Mouse (Mus musculus): Measurements from ENCODE around the gene Fgfr2. TPM values are rescaled to one million over a fixed set of nuclear protein-coding genes. Genes with fewer than 3 reads are reported as not detected.

The Fgfr2 gene
- polyA plus RNA-seq, 1 experiment from 2014 or later, result not detected

DNA sequence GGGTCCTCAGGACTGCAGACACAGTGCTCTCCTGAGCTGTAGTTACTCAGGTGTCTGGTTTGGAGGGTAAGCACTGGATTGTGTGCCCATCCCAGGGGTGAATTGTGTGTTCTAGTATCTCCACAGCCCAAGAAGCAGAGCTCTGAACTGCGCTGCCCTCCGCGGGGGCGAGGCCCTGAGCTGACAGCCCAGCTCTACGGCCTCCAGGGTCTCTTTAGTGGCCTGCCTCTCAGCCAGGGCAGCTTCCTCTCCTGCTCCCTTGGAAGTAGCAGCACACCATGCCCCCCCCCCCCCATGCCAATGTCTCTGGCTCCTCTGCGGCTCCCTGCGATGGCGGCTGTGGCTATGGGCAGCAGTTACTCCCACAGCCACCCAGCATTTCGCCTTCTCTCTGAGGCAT lies 411.6 kb downstream of the Fgfr2 start:
- H3K27ac ChIP-seq, result no peak overlapping the region
- H3K36me3 ChIP-seq (ENCODE audit: inconsistent target), result no peaks in the 10 kb centered on the region; the same call in 1 of the 2 replicates
- peaks cover 15% of the 10 kb centered on the region; the same call in 1 of the 2 replicates for H3K79me2 ChIP-seq (ENCODE audit: inconsistent target)
- WGBS (ENCODE audit: missing documents), result 91% methylated on average over 7 of the region's 9 CpGs
- no peak overlapping the region for H3K4me3 ChIP-seq (ENCODE audit: inconsistent target)

DNA sequence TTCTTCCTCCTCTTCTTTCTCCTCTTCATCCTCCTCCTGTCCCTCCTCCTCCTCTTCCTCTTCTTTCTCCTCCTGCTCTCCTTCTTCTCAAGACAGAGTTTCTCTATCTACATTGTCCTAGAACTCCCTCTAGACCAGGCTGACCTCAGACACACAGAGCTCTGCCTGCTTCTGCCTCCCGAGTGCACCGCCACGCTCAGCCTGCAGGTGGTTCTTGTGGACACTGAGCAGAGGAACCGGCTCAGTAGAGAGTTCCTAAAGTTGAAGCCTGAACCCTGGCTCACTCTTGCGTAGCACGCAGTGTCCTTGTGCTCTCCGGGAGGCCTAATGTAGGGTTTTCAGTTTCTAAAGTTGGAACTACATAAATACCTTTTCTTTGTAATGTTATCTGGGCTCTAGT lies 418.0 kb downstream of the Fgfr2 start:
- Histone ChIP-seq H3K27ac (no peak overlapping the region), H3K36me3 (ENCODE audit: inconsistent target) (no peaks in the 10 kb centered on the region), H3K79me2 (ENCODE audit: inconsistent target) (no peaks in the 10 kb centered on the region), H3K4me3 (ENCODE audit: inconsistent target) (no peak overlapping the region)
- 94% methylated on average over 7 of the region's 7 CpGs for WGBS (ENCODE audit: missing documents)

DNA sequence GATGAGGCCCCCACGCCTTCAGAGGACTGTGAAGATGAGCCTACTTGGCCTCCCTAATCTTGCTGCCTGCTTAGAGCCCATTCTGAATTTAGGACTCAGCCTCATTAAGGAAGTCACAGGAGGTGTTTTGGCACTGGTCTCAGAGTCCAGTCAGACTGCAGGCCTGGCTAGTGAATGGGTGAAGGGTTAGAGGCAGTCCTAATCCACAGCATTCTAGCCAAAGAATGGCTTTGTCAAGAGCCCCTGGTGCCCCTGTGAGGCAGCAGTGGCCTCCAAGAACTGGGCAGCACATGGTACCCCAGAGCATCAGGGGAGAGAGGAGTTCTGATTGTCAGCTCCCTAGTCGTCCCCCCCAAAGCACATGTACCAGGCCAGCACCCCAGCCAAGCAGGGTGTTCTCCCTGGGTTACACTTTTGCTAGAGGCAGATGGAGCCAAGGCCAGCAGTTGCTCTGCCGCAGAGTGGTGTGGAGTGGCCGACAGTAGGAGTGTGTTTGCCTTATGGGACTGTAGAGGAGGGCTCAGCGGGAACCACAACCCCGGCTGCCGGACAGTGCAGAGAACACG lies 418.8 kb downstream of the Fgfr2 start:
- Histone ChIP-seq H3K36me3 (ENCODE audit: inconsistent target) (no peaks in the 10 kb centered on the region), H3K79me2 (ENCODE audit: inconsistent target) (no peaks in the 10 kb centered on the region), H3K27ac (no peak overlapping the region), H3K4me3 (ENCODE audit: inconsistent target) (no peak overlapping the region)
- 95% methylated on average over 7 of the region's 8 CpGs for WGBS (ENCODE audit: missing documents)

DNA sequence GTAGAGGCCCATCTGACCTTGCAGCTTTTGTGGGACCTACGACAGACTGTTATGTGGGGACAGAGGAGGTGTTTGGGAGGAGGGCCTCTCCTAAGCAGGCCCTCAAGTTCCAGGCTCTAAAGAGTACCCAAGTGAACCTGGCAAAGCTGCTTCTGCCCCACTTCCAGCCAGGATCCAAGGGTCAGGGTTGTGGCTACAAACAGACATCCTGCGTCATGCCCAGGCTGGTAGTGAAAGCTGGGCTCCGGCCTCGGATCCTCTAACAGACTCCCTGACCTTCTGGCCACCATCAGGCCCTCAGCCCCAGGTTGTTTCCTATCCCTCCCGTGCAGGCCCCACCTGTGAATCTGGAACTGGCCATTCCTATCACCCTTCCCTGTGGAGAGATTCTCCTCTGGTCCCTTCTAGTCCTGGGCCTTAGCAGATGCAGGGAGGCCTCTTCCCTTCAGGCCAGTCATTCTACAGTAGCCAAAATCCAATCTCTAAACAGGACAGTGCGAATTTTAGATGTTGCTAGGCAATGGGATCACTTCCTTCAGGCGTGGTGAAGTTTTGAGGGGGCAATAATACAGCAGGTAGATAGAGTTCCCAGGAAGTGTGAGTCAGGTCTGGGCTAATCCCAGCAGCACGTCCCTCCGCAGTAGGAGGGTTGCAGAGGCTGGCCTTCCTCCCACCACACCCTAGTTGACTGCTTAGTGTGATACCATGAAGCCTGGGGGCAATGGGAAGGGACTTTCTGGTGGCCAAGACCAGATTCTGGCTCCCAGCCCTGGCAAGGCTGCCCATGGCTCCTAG lies 419.4 kb downstream of the Fgfr2 start:
- no peaks in the 10 kb centered on the region for H3K36me3 ChIP-seq (ENCODE audit: inconsistent target)
- 99% methylated on average over 9 of the region's 9 CpGs for WGBS (ENCODE audit: missing documents)
- H3K79me2 ChIP-seq (ENCODE audit: inconsistent target), result no peaks in the 10 kb centered on the region
- H3K4me3 ChIP-seq (ENCODE audit: inconsistent target), result no peak overlapping the region
- H3K27ac ChIP-seq, result no peak overlapping the region

DNA sequence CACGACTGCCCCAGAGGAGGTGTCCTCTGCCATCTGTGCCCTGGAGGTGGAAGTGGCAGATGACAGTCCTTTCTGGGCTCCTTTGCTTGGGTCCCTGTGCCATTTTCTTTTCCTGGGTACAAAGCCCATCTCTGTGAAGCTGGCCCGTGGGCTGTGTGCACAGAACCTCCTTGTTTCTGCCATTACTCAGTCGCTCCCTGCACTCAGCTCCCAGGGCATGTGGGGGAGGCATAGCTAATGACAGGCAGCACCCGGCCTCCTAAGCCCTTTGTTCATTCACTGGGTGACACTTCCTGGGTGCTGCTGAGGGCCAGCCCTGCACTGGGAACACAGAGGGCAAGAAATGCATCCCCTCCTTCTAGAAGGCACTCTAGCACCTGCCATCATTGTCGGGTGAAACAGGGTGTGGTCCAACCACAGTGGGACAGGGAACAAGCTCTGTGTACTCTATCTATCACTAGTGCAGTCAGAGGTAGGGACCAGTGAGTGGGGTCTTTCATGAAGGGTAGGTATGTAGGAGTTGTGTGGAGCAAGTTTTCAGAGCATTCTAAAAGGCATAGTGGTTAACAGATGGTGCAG lies 420.6 kb downstream of the Fgfr2 start:
- WGBS (ENCODE audit: missing documents), result 92% methylated on average over 5 of the region's 5 CpGs
- Histone ChIP-seq H3K27ac (no peak overlapping the region), H3K4me3 (ENCODE audit: inconsistent target) (no peak overlapping the region), H3K79me2 (ENCODE audit: inconsistent target) (no peaks in the 10 kb centered on the region), H3K36me3 (ENCODE audit: inconsistent target) (no peaks in the 10 kb centered on the region)

DNA sequence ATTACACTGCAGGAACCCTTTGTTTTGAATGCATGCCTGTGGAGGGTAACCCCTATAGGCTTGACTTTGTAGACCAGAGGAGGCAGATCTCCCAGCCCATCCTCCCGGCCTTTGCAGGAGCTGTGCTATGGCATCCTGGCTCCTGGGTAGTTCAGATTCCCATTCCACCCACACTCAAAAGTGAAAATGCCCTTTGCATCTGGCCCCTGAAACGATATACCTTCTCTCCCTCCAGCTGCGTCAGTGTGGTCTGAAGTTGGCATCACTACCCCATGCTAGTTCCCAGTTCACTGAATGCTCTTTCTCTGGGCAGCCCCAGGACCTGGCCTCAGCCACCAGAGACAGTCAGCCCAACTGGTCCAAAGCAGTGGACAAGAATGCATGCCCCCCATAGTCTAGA lies 421.1 kb downstream of the Fgfr2 start:
- H3K36me3 ChIP-seq (ENCODE audit: inconsistent target), result no peaks in the 10 kb centered on the region
- WGBS (ENCODE audit: missing documents), result 93% methylated on average over 3 of the region's 3 CpGs
- no peak overlapping the region for H3K4me3 ChIP-seq (ENCODE audit: inconsistent target)
- no peak overlapping the region for H3K27ac ChIP-seq
- no peaks in the 10 kb centered on the region for H3K79me2 ChIP-seq (ENCODE audit: inconsistent target)

DNA sequence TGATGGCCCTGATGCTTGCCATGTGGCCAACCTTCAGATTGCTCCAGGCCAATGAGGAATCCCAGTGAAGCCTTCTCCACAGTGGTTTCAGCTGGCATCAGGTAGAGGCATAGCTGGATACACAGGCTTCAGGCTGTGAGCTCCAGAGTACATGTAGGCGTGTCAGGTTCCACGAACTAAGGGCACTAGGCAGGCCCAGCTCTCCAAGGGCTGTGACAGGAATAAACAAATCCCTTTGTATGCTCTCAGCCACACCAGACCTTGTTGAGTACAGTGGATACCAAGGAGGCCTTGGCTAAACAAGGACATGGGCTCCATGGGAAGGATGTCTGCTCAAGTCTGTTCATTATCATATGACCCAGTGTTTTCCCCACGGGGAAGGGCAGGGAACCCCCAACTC lies 421.7 kb downstream of the Fgfr2 start:
- Histone ChIP-seq H3K79me2 (ENCODE audit: inconsistent target) (no peaks in the 10 kb centered on the region), H3K27ac (no peak overlapping the region)
- WGBS (ENCODE audit: missing documents), result 97% methylated on average over 3 of the region's 3 CpGs

DNA sequence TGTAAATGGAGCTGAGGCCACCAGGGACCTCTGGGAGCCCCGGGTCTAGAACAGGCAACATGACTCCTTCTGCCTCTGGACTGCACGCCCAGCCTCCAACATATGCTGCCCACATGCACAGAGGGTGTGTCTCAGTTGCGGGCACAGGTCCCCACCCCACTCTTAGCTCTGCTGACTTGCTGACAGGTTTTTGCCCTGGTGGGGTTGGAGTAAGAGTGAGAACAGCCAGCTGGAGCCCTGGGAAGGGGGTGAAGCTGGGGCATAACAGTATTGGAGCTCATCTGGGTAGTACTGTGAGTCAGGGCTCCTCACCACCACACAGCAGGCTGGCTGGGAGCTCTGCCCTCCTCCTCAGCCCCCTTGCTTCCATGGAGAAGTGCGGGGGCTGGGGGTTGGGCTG lies 423.0 kb downstream of the Fgfr2 start:
- Histone ChIP-seq H3K36me3 (ENCODE audit: inconsistent target) (no peaks in the 10 kb centered on the region), H3K4me3 (ENCODE audit: inconsistent target) (no peak overlapping the region), H3K79me2 (ENCODE audit: inconsistent target) (no peaks in the 10 kb centered on the region), H3K27ac (peak overlapping the region; percentile 5; the same call in 1 of the 2 replicates)
- WGBS (ENCODE audit: missing documents), result 95% methylated on average over 3 of the region's 4 CpGs

More for the DNA sequence above, 421.7 kb downstream of the Fgfr2 start:
- H3K4me3 ChIP-seq (ENCODE audit: inconsistent target), result no peak overlapping the region
- no peaks in the 10 kb centered on the region for H3K36me3 ChIP-seq (ENCODE audit: inconsistent target)

DNA sequence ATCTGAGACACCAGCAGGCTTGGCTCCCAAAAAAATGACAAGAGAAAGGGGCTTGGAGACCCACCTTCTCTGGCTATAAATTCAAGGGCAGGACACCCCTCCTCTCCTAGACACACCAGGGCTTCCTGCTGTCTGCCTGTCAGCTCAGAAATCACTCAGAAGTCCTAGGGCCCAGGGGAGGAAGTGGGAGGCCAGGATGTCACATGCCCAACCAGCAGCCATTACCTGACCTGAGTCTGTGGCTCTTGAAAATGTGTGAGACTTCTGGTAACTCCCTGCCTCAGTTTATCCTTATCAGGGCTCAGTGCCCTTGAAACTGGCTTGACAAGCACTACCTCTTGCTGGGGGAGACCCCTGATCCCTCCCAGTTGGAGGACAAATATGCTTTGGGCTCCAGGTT lies 423.5 kb downstream of the Fgfr2 start:
- Histone ChIP-seq H3K4me3 (ENCODE audit: inconsistent target) (no peak overlapping the region), H3K79me2 (ENCODE audit: inconsistent target) (no peaks in the 10 kb centered on the region), H3K27ac (0 out of 2 replicates have a peak overlapping the region, but pooled peaks have one; percentile 5), H3K36me3 (ENCODE audit: inconsistent target) (no peaks in the 10 kb centered on the region)

DNA sequence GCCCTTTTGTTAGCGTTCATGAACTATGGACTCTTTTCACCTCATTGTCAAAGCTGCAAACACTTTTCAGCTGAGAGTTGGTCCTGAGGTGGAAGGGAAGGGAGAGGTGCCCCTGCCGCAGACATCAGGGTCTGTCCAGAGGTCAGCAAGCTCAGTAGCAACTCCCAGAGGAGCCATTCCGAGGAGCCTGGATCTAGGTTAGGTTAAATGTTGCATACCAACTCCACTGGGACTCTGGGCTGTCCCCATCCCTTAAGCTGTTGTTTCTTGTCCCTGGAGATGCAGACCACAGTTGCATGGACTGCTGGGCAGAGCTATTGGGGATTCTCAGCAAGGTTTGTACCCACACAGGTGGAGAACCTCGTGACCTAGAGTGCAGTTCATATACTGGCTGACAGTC lies 424.0 kb downstream of the Fgfr2 start:
- H3K4me3 ChIP-seq (ENCODE audit: inconsistent target), result no peak overlapping the region
- 87% methylated on average over 4 of the region's 4 CpGs for WGBS (ENCODE audit: missing documents)
- no peak overlapping the region for H3K27ac ChIP-seq
- H3K79me2 ChIP-seq (ENCODE audit: inconsistent target), result no peaks in the 10 kb centered on the region
- no peaks in the 10 kb centered on the region for H3K36me3 ChIP-seq (ENCODE audit: inconsistent target)

DNA sequence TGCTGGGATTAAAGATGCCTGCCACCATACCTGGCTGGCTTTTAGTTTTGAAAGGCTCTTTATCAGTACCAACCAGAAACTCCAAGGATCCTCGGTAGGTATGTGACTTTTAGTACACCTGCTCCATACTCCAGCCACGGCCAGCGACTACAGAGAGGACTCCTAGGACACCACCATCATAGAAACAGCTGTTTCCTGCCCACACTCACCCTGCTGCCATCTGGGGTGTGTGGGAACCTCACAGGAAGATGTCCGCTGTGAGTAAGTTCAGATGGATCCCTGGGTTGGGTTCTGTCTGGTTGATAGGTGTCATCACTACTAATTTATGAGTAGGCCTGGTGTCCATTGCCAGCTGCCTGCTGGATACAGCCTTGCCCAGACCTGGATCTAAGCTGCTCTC lies 424.4 kb downstream of the Fgfr2 start:
- H3K27ac ChIP-seq, result no peak overlapping the region
- no peaks in the 10 kb centered on the region for H3K79me2 ChIP-seq (ENCODE audit: inconsistent target)
- WGBS (ENCODE audit: missing documents), result 81% methylated on average over 4 of the region's 4 CpGs
- H3K36me3 ChIP-seq (ENCODE audit: inconsistent target), result no peaks in the 10 kb centered on the region
- H3K4me3 ChIP-seq (ENCODE audit: inconsistent target), result no peak overlapping the region

DNA sequence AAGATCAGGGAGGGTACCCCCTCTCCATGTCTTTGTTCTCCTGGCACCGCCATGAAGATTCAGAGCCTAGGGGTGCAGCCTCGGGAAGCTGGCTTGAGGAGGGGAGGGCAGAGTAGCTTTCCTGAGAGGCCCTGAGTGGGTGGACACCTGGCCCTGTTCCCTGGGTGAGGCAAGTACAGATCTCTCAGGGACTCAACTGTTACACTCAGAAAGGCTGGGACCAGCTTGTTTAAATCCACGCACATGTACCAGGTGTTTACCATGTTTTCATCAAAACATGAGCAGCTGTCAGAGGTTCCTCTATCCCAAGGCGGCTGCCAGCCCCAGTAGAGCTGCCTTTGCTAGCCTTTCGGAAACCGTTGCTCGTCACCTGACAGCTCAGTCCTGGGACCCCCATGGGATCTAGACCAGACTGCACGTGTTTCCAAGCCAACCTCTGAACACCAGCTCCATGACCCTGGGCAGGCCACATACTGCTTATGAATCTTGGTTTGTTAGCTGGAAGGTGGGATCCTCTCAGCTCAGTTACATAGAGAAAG lies 425.8 kb downstream of the Fgfr2 start:
- Histone ChIP-seq H3K4me3 (ENCODE audit: inconsistent target) (no peak overlapping the region), H3K79me2 (ENCODE audit: inconsistent target) (no peaks in the 10 kb centered on the region), H3K27ac (no peak overlapping the region), H3K36me3 (ENCODE audit: inconsistent target) (no peaks in the 10 kb centered on the region)
- WGBS (ENCODE audit: missing documents), result 95% methylated on average over 8 of the region's 8 CpGs

DNA sequence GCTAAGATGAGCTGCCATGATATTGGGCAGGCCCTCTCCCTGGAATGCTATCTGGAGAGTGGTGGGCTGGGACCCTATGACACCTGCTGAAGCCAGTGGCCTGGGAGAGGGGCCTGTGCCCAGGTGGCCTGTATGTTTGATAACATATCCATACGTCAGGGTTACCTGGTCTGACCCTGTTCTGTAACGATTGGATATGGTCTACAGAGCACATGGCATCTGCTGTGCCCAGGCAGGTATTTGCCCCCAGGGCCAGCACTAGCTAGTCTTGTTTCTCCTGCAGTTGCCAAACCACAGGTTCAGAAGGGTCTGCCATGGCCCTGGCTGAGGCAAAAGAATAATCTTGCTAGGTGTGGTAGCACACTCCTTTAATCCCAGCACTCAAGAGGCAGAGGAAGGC lies 429.6 kb downstream of the Fgfr2 start:
- Histone ChIP-seq H3K27ac (no peak overlapping the region), H3K79me2 (ENCODE audit: inconsistent target) (no peaks in the 10 kb centered on the region), H3K36me3 (ENCODE audit: inconsistent target) (no peaks in the 10 kb centered on the region), H3K4me3 (ENCODE audit: inconsistent target) (no peak overlapping the region)
- WGBS (ENCODE audit: missing documents), result 92% methylated on average over 2 of the region's 2 CpGs

DNA sequence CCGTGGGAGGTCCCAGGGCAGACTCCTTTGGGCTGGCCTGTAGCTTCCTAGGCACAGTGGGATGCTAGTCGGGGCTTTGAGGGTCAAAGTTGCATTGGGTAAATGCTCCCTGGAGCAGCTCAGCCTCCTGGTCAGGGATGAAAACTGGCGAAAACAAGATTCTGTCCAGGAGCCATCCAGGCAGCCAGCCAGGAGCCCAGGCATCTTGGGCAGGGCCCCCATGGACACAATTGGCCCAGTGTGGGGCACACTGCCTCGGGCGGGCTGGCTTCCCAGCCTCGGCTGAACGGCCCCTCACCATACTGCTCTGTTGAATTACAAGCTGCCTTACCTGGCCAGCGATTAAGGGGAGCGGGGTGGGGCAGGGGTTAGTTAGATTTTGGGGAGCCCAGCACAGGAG lies 430.4 kb downstream of the Fgfr2 start:
- Histone ChIP-seq H3K79me2 (ENCODE audit: inconsistent target) (no peaks in the 10 kb centered on the region), H3K4me3 (ENCODE audit: inconsistent target) (no peak overlapping the region), H3K27ac (no peak overlapping the region), H3K36me3 (ENCODE audit: inconsistent target) (no peaks in the 10 kb centered on the region)
- WGBS (ENCODE audit: missing documents), result 96% methylated on average over 9 of the region's 9 CpGs

All from macrophage (primary cell).